Mouse (Mus musculus) kidney, adult 2 months (tissue): ENCODE results near the gene Lrrk1.

Experiments used
- CTCF ChIP-seq: fragments of 200-500 bp; conservative IDR thresholded peaks from 2 replicates; pipeline ENCODE4 v1.5.1; 2011; ENCODE audit warnings: low read depth, mild to moderate bottlenecking, control low read depth, low read length, moderate library complexity, mixed read lengths; ENCODE audit not compliant: insufficient read depth, insufficient read length
- POLR2A ChIP-seq: fragments of 200-500 bp; IDR thresholded peaks from one replicate; pipeline ENCODE4 v1.6.1; 2011; ENCODE audit warnings: low read depth, low read length, control low read depth

DNA sequence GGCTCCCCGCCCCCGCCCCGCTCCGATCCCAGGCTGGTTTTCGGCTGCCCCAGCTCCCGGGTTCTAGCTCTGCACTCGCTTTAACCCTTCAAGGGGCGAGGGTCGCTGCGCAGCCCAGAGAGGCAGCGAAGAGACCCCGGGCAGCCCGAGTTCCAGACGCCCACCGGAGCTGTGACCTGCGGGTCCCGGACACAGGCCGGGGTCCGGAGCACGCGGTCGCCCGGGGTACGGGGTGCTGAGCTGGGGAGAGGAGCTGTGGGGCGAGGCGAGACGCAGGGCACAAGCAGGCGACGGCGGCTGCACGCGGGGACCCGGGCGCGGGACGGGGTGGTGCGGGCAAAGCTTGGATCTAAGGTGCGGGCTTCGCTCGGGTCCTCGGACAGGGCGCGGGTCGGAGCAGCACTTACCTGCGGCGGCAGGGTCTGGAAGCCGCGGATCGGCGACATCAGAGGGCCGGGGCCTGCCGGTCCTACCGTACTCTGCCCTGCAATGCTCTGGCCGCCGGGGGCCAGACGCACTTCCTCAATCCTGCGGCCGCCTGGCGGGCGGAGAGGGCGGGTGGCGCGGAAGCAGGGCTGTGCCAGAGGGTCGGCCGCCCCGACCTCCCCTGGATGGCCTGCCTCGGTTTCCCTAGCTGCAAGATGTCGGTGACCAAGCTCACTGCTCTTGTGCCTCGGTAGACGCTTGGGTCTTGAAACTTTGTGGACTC lies at the start of gene Lrrk1:
- TF ChIP-seq POLR2A (no peak), CTCF (0 out of 2 replicates have a peak, but pooled peaks have one; percentile 35)
